Mouse (Mus musculus) liver, adult (tissue): ENCODE results near the gene Gcgr.

Source experiments
- GATA4 ChIP-seq: IDR thresholded peaks from 2 replicates; pipeline ENCODE4 v1.6.1; 2014; ENCODE audit warnings: mild to moderate bottlenecking, low read length; ENCODE audit not compliant: insufficient replicate concordance

Gene Gcgr

GRCm38 (mm10) chr11:120498226-120498625, 32.3 kb upstream of the Gcgr start:
- no peak for TF ChIP-seq GATA4

- no peak for TF ChIP-seq GATA4
These were observed 31.6 kb upstream of the Gcgr start for GRCm38 (mm10) chr11:120498891-120499290.

DNA sequence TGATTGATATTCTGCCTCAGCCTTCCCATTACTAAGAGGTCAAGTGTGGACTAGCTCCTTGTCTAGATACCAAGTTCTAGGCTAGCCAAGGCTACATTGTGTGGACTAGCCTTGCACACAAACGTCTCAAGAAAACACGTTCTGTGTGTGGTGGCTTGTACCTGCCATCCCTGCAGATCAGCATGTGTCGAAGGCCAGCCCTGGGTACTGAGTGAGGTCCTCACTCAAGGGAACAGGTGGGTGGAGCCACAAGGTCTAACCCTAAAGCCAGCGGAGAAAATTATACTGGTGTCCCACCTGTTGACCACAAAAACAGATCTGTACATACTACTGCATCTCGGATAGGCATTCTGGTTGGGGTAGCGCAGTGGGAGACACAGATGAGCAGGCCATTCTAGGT, 30.6 kb upstream of the Gcgr start:
- no peak for TF ChIP-seq GATA4

GRCm38 (mm10) chr11:120500357-120500756, 30.1 kb upstream of the Gcgr start:
- peak; percentile 22; the same call in 1 of the 2 replicates for TF ChIP-seq GATA4

DNA sequence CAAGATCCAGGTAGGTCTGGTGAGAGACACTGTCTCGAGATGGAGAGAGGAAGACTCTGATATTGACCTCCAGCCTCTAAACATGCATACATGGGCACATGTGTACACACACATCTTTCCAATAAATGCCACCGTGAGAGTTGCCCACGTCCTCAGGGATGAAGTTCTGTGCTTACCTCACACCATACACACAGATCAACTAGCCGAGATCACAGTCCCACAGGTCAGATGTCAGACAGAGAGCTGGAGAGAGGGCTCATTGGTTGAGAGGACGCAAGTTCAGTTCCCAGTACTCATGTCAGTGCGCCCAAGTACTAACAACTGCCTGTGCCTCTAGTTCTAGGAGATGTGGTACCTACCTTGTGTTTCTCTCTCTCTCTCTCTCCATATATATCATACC, 29.5 kb upstream of the Gcgr start:
- no peak for TF ChIP-seq GATA4

- no peak for TF ChIP-seq GATA4
These were observed 28.8 kb upstream of the Gcgr start for GRCm38 (mm10) chr11:120501701-120502100.

- TF ChIP-seq GATA4, result no peak
These were observed 24.8 kb upstream of the Gcgr start for GRCm38 (mm10) chr11:120505661-120506060.

DNA sequence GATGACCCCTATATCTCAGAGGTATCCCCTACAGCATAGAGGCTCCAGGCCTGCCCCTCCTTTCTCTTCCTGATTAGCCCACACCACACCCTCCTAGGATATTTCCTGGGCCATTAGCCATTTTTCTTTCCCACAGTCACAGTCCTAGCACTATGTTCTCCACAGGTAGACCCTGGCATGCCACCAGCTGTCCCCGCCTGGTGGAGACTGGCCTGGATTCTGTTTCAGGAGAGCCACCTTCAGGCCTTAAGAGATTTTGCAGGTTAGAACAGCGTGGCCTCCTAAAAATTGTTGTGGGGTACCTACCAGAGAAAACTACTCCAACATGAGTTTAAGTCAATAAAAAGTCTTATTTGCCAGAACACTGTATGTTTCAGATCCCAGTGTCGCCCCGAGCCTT, 23.6 kb upstream of the Gcgr start:
- no peak for TF ChIP-seq GATA4

- TF ChIP-seq GATA4, result no peak
These were observed 22.7 kb upstream of the Gcgr start for GRCm38 (mm10) chr11:120507611-120508289.

GRCm38 (mm10) chr11:120508290-120508870, 22.1 kb upstream of the Gcgr start:
- no peak for TF ChIP-seq GATA4

DNA sequence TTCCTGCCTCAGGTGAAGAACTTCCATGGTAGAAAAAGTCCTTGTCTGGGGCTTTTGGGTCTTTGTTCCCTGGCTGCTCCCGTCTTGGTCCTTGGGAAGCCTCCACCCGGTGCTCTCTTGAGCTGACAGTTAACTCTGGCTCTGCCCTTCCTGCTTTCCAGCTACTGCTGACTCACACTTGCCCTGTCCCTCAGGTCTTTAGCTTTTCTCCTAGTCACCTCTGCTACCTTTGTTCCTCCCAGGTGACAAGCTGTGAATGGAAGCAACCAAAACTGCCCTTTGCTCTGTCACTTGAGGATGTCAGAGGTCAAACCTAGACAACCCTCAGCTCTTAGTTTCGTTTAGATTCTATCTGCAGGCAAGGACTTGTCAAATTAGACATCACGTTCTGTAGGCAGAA, 20.6 kb upstream of the Gcgr start:
- TF ChIP-seq GATA4, result no peak

GRCm38 (mm10) chr11:120510375-120511030, 20.0 kb upstream of the Gcgr start:
- TF ChIP-seq GATA4, result no peak

GRCm38 (mm10) chr11:120512790-120513453, 17.6 kb upstream of the Gcgr start:
- no peak for TF ChIP-seq GATA4

- TF ChIP-seq GATA4, result no peak
These were observed 14.9 kb upstream of the Gcgr start for GRCm38 (mm10) chr11:120515611-120516010.

DNA sequence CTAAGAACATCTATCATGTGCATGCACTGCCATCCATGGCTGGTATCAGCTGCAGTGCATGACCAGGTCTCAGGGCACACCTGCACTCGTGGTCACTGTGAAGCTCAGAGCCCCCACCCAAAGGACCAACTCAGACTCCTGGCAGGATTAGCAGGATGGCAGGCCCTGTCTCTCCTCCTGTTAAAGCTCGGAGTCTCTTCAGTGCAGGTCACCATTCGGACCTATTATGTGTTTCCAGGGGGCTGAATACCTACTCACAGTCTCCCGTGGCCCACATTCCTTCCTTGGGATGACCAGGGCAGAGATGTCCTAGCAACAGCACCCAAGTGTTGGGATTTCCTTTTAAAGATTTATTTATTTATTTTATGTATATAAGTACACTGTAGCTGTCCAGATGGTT, 13.4 kb upstream of the Gcgr start:
- no peak for TF ChIP-seq GATA4

DNA sequence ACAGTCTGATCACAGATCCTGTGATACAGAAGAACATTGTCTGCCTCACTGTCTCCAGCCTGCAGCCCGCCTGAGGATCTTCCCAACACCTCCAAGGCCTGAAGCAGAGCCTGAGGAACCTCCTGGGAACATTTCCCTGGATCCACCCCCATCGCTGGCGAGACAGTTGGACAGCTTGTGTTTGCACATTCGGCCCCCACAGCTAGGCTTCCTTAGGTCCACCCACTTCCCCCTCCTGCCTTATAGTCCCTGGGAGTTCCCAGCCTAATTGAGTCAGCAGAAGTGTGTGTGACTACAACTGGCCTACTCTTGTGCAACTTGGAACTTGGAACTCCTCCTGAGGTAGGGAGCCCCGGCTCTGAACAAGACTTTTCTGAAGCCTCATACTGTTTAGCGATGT, 12.5 kb upstream of the Gcgr start:
- TF ChIP-seq GATA4, result no peak
